Mouse (Mus musculus): ENCODE results near the gene Fstl4.

Fstl4 gene

GRCm38 (mm10) chr11:52767921-52768320 is 3.5 kb downstream of the Fstl4 start:
- no peak for DNase-seq (ENCODE audit: low read depth in 2 of 2, low spot score in 2 of 2)

GRCm38 (mm10) chr11:52773073-52773472 is 8.6 kb downstream of the Fstl4 start:
- no peak for DNase-seq (ENCODE audit: low read depth in 2 of 2, low spot score in 2 of 2)

- no peak for DNase-seq (ENCODE audit: low read depth in 2 of 2, low spot score in 2 of 2)
Measured at GRCm38 (mm10) chr11:52775291-52775690, 10.9 kb downstream of the Fstl4 start.

GRCm38 (mm10) chr11:52782426-52782825 is 18.0 kb downstream of the Fstl4 start:
- DNase-seq (ENCODE audit: low read depth in 2 of 2, low spot score in 2 of 2), result no peak

- no peak for DNase-seq (ENCODE audit: low read depth in 2 of 2, low spot score in 2 of 2)
Measured at GRCm38 (mm10) chr11:52794331-52794730, 29.9 kb downstream of the Fstl4 start.

GRCm38 (mm10) chr11:52809542-52809941 is 45.1 kb downstream of the Fstl4 start:
- no peak for DNase-seq (ENCODE audit: low read depth in 2 of 2, low spot score in 2 of 2)

- DNase-seq (ENCODE audit: low read depth in 2 of 2, low spot score in 2 of 2), result no peak
Measured at GRCm38 (mm10) chr11:52816004-52816403, 51.6 kb downstream of the Fstl4 start.

GRCm38 (mm10) chr11:52820336-52820905 is 56.0 kb downstream of the Fstl4 start:
- no peak for DNase-seq (ENCODE audit: low read depth in 2 of 2, low spot score in 2 of 2)

- no peak for DNase-seq (ENCODE audit: low read depth in 2 of 2, low spot score in 2 of 2)
Measured at GRCm38 (mm10) chr11:52826591-52826990, 62.2 kb downstream of the Fstl4 start.

GRCm38 (mm10) chr11:52831631-52832310 is 67.3 kb downstream of the Fstl4 start:
- no peak for DNase-seq (ENCODE audit: low read depth in 2 of 2, low spot score in 2 of 2)

GRCm38 (mm10) chr11:52832311-52832675 is 67.9 kb downstream of the Fstl4 start:
- no peak for DNase-seq (ENCODE audit: low read depth in 2 of 2, low spot score in 2 of 2)

GRCm38 (mm10) chr11:52848691-52849090 is 84.3 kb downstream of the Fstl4 start:
- no peak for DNase-seq (ENCODE audit: low read depth in 2 of 2, low spot score in 2 of 2)

GRCm38 (mm10) chr11:52850071-52850470 is 85.6 kb downstream of the Fstl4 start:
- no peak for DNase-seq (ENCODE audit: low read depth in 2 of 2, low spot score in 2 of 2)

GRCm38 (mm10) chr11:52872846-52873512 is 108.5 kb downstream of the Fstl4 start:
- no peak for DNase-seq (ENCODE audit: low read depth in 2 of 2, low spot score in 2 of 2)

- no peak for DNase-seq (ENCODE audit: low read depth in 2 of 2, low spot score in 2 of 2)
Measured at GRCm38 (mm10) chr11:52875916-52876765, 111.7 kb downstream of the Fstl4 start.

- no peak for DNase-seq (ENCODE audit: low read depth in 2 of 2, low spot score in 2 of 2)
Measured at GRCm38 (mm10) chr11:52877662-52878061, 113.2 kb downstream of the Fstl4 start.

GRCm38 (mm10) chr11:52879958-52880357 is 115.5 kb downstream of the Fstl4 start:
- no peak for DNase-seq (ENCODE audit: low read depth in 2 of 2, low spot score in 2 of 2)

- no peak for DNase-seq (ENCODE audit: low read depth in 2 of 2, low spot score in 2 of 2)
Measured at GRCm38 (mm10) chr11:52886559-52887303, 122.3 kb downstream of the Fstl4 start.

GRCm38 (mm10) chr11:52888150-52888549 is 123.7 kb downstream of the Fstl4 start:
- no peak for DNase-seq (ENCODE audit: low read depth in 2 of 2, low spot score in 2 of 2)

- no peak for DNase-seq (ENCODE audit: low read depth in 2 of 2, low spot score in 2 of 2)
Measured at GRCm38 (mm10) chr11:52889527-52889926, 125.1 kb downstream of the Fstl4 start.

- DNase-seq (ENCODE audit: low read depth in 2 of 2, low spot score in 2 of 2), result no peak
Measured at GRCm38 (mm10) chr11:52890156-52890555, 125.7 kb downstream of the Fstl4 start.

Measured in CD8-positive naive resting alpha-beta T cell, adult 2 months (primary cell).